Mouse (Mus musculus) bone marrow, adult 2 months (tissue): ENCODE results near the gene Slc31a2. TPM values are rescaled to one million over a fixed set of nuclear protein-coding genes. Genes with fewer than 3 reads are reported as not detected.
A peak's percentile ranks its signal among the peaks of the same experiment; 100 is the strongest.

Experiments
- H3K27ac ChIP-seq: fragments of 200-500 bp; 2 replicates; pipeline ENCODE4 v1.5.1; 2012; ENCODE audit warnings: low read depth, mild to moderate bottlenecking, control low read depth, inconsistent platforms, low read length; ENCODE audit not compliant: control insufficient read depth, poor library complexity, insufficient read depth
- H3K4me1 ChIP-seq: fragments of 200-500 bp; 2 replicates; pipeline ENCODE4 v1.6.1; 2011; ENCODE audit warnings: low read length; ENCODE audit not compliant: control insufficient read depth, insufficient read depth
- H3K4me3 ChIP-seq: fragments of 200-500 bp; replicated peaks from 2 replicates; pipeline ENCODE3; 2011; ENCODE audit warnings: mild to moderate bottlenecking, low read depth, low read length, control low read depth; ENCODE audit not compliant: control insufficient read depth
- CTCF ChIP-seq: fragments of 200-500 bp; IDR thresholded peaks from 2 replicates; pipeline ENCODE4 v1.5.1; 2011; ENCODE audit warnings: low read length, control low read depth; ENCODE audit not compliant: control insufficient read depth, insufficient read depth
- POLR2A ChIP-seq: fragments of 200-500 bp; IDR thresholded peaks from 2 replicates; pipeline ENCODE4 v1.6.1; 2011; ENCODE audit warnings: low read depth, mild to moderate bottlenecking, control low read depth, low read length, borderline replicate concordance; ENCODE audit not compliant: control insufficient read depth
- WGBS: fragments of 180-500 bp; shearing (Covaris S2); methylation state at CpG from one replicate; pipeline ENCODE4 v1.1.7; 2018; 5-methylcytosine and 5-hydroxymethylcytosine counted together
- polyA plus RNA-seq: library from polyadenylated mRNA; stranded (reverse); fragments of >200 nt; gene quantifications from 2 replicates; pipeline ENCODE4 v1.2.4, GENCODE M21; 2011; ENCODE audit warnings: low replicate concordance; ENCODE audit not compliant: missing spikeins, insufficient read depth, insufficient read length

The Slc31a2 gene
- polyA plus RNA-seq, 1 experiment = 13.3 TPM

GRCm38 (mm10) chr4:62286257-62286991 is 24.1 kb downstream of the Slc31a2 start:
- peaks cover 6% of the 10 kb centered on the region; the same call in 1 of the 2 replicates for H3K4me1 ChIP-seq

GRCm38 (mm10) chr4:62286992-62287900 is 24.9 kb downstream of the Slc31a2 start:
- H3K4me1 ChIP-seq = peaks cover 6% of the 10 kb centered on the region; the same call in 1 of the 2 replicates

More at GRCm38 (mm10) chr4:62286257-62286991, 24.1 kb downstream of the Slc31a2 start:
- peak overlapping the region; percentile 88 for H3K4me3 ChIP-seq
- peak overlapping the region; percentile 86 for H3K27ac ChIP-seq
- TF ChIP-seq POLR2A (peak; percentile 55; the same call in 1 of the 2 replicates), CTCF (no peak)
- under 1% methylated on average over 54 of the region's 55 CpGs for WGBS

GRCm38 (mm10) chr4:62289226-62289625 is 26.9 kb downstream of the Slc31a2 start:
- no peak overlapping the region for H3K27ac ChIP-seq
- H3K4me1 ChIP-seq = peaks cover 4% of the 10 kb centered on the region; the same call in 1 of the 2 replicates
- H3K4me3 ChIP-seq = no peak overlapping the region
- 76% methylated on average over 7 of the region's 7 CpGs for WGBS
- TF ChIP-seq POLR2A (no peak), CTCF (no peak)

More at GRCm38 (mm10) chr4:62286992-62287900, 24.9 kb downstream of the Slc31a2 start:
- 3% methylated on average over 12 of the region's 12 CpGs for WGBS
- TF ChIP-seq POLR2A = no peak
- no peak for TF ChIP-seq CTCF
- Histone ChIP-seq H3K4me3 (peak overlapping the region; percentile 88), H3K27ac (peak overlapping the region; percentile 29; the same call in 1 of the 2 replicates)

- TF ChIP-seq CTCF = no peak
- TF ChIP-seq POLR2A = no peak
- H3K4me1 ChIP-seq = peaks cover 4% of the 10 kb centered on the region; the same call in 1 of the 2 replicates
- peak overlapping the region; percentile 4 for H3K4me3 ChIP-seq
- H3K27ac ChIP-seq = no peak overlapping the region
- WGBS = 57% methylated on average over 9 of the region's 9 CpGs
Measured at GRCm38 (mm10) chr4:62290816-62291505, 28.6 kb downstream of the Slc31a2 start.

- H3K4me3 ChIP-seq = no peak overlapping the region
- TF ChIP-seq CTCF (no peak), POLR2A (no peak)
- no peak overlapping the region for H3K27ac ChIP-seq
- 82% methylated on average over 8 of the region's 8 CpGs for WGBS
- H3K4me1 ChIP-seq = peaks cover 4% of the 10 kb centered on the region; the same call in 1 of the 2 replicates
Measured at GRCm38 (mm10) chr4:62292461-62293180, 30.3 kb downstream of the Slc31a2 start.

GRCm38 (mm10) chr4:62293219-62293861 is 31.0 kb downstream of the Slc31a2 start:
- TF ChIP-seq POLR2A (no peak), CTCF (no peak)
- Histone ChIP-seq H3K4me3 (no peak overlapping the region), H3K27ac (no peak overlapping the region), H3K4me1 (peaks cover 4% of the 10 kb centered on the region; the same call in 1 of the 2 replicates)
- 84% methylated on average over 10 of the region's 10 CpGs for WGBS

- Histone ChIP-seq H3K27ac (no peak overlapping the region), H3K4me1 (peaks cover 3% of the 10 kb centered on the region; the same call in 1 of the 2 replicates), H3K4me3 (no peak overlapping the region)
- 84% methylated on average over 1 of the region's 1 CpGs for WGBS
- TF ChIP-seq POLR2A (no peak), CTCF (no peak)
Measured at GRCm38 (mm10) chr4:62294741-62295140, 32.4 kb downstream of the Slc31a2 start.
